Mouse (Mus musculus): ENCODE measurements around the gene Kpna3. TPM values are rescaled to one million over a fixed set of nuclear protein-coding genes. Genes with fewer than 3 reads are reported as not detected.

Kpna3 gene
- total RNA-seq (2023), result 12.9 and 18.6 TPM in 2 replicates

GRCm38 (mm10) chr14:61439661-61440559 lies at the start of gene Kpna3:
Gene Kpna3, minus strand, starts transcription at chr14:61439874.

GRCm38 (mm10) chr14:61360131-61360980 lies 79.3 kb downstream of the Kpna3 start, which contains the start of gene Ebpl:
Gene Ebpl, minus strand, starts transcription at chr14:61360439.

Other genes with a start within 250 kb of the Kpna3 start
- gene Sgcg, start 181.4 kb downstream of the Kpna3 start, total RNA-seq (2023), result not detected in 2 replicates
- gene Arl11, start 130.1 kb downstream of the Kpna3 start, total RNA-seq (2023), result 78.5 and 79.9 TPM in 2 replicates
- gene Ebpl, start 79.4 kb downstream of the Kpna3 start, total RNA-seq (2023), result 0.32 and 0.92 TPM in 2 replicates
- gene Spryd7, start 117.0 kb upstream of the Kpna3 start, total RNA-seq (2023), result 2.2 TPM in 2 replicates
- 4.7 and 7.2 TPM in 2 replicates for gene Trim13, start 158.4 kb upstream of the Kpna3 start, total RNA-seq (2023)
- 0.29 TPM in 1 of 2 replicates, not detected in the other for gene Kcnrg, start 167.6 kb upstream of the Kpna3 start, total RNA-seq (2023)